Mouse (Mus musculus) c-Kit-positive CD71-negative TER-119-negative erythroid progenitor cells, embryonic 14.5 days (primary cell): Measurements from ENCODE around the gene Thtpa.
A peak's percentile ranks its signal among the peaks of the same experiment; 100 is the strongest.

Source experiments
- DNase-seq: peaks from one replicate; pipeline ENCODE4 v3.0.0-alpha.2; 2013; ENCODE audit warnings: low read depth

The Thtpa gene

GRCm38 (mm10) chr14:55094704-55095231, at the start of gene Thtpa:
Gene Thtpa (plus strand): TSS chr14:55094784.
- peak; percentile 56 for DNase-seq

GRCm38 (mm10) chr14:55047971-55048531, 46.5 kb upstream of the Thtpa start:
- no peak for DNase-seq

- DNase-seq = no peak
Measured at GRCm38 (mm10) chr14:55052496-55052895, 42.1 kb upstream of the Thtpa start.

- DNase-seq = no peak
Measured at GRCm38 (mm10) chr14:55053050-55053449, 41.5 kb upstream of the Thtpa start.

DNA sequence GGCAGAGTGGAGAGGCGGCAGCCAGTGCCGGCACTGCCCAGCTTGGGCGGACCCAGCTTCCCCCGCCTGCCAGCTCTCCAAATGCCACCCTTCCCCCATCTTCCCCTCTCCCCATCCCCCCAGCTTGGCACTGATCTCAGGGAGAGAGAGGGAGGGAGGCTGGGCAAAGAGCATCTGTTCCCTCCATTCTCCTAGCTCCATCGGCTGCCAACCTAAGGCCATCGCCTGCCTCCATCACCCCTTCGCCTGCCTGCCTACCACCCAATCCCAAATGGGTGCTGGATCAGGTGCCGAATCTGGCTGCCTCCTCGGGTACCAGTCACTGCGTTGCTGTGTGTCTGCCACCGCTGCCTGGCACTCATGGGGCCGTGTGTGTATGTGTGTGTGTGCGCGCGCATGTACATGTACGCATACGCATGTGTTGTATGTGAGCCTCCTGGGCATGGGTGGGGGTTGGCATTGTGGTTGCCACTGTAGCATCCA, 40.8 kb upstream of the Thtpa start:
- no peak for DNase-seq

DNA sequence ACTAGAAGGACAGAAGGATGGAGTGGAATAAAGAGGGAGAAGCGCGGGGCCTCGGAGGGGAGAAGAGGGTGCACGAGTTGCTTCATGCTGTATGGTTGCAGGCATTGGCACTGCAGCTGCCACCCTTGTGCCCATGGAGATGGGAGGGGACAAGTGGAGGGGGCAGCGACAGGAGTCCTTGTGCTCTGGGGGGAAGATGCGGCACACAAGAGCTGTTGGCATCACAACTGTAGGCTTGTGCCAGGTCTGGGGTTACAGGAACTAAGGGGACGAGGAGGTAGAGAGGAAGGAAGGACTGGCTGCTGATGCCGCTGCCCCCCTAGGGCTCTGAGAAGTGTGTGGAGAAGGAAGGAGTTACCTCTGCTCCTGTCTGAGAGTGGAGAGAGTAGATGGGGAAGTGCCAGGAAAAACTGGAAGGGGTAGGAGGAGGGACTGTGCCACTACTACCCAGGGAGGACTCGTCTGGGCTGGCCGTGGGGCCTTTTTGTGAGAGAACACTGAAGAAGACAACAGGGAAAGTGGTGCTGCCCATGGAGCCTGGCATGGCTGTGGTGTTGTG, 40.3 kb upstream of the Thtpa start:
- DNase-seq = no peak

DNA sequence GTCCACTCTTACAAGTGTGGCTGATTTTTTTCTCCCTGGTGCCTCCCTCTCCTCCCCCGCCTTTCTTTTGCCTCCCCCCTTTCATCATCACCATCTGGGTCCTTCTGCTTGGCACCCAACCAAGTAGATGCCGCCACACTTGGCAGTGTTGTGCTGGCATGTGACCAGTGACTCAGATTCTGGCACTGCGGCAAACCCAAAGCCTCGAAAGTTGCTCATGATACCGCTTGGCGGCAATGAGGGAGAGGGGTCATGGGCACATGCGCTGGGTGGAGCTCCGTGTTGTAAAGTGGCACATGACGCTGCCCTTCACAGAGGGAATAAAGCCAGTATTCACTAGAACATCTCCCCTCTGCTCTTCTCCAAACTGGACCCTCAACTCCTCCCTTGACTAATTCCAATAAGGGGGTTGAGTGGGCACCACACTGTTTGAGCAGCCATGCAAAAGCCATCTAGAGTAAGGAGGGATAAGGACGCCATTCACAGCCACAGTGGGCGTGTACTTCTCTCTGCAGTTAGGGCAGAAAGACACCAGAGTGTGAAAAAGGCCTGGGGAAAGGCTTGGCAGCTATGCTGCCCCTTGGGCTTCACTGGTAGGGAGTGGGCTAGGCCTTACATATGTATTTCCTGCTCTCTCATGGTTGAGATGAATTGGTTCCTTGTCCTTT, 39.3 kb upstream of the Thtpa start:
- DNase-seq = no peak

DNA sequence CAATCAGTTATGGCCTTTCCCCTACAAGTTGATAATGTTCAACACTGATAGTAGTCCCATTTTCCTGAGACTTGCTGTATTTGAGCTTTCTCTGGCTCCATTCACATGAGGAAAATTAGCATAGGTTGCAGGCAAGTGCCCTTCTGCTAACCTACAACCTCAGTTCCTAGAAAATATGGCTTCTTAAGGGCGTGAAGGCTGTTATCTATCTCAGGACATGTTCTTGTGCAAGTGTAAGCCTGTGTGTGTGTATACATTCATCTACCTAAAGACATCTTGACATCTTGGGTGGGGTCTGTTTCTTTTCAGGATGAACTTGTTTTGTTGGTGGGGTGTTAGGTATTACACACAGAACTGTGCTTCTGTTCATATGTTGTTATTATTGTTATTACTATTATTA, 35.6 kb upstream of the Thtpa start:
- no peak for DNase-seq

GRCm38 (mm10) chr14:55059931-55060330, 34.7 kb upstream of the Thtpa start:
- no peak for DNase-seq

- no peak for DNase-seq
Measured at GRCm38 (mm10) chr14:55061845-55062244, 32.7 kb upstream of the Thtpa start.

DNA sequence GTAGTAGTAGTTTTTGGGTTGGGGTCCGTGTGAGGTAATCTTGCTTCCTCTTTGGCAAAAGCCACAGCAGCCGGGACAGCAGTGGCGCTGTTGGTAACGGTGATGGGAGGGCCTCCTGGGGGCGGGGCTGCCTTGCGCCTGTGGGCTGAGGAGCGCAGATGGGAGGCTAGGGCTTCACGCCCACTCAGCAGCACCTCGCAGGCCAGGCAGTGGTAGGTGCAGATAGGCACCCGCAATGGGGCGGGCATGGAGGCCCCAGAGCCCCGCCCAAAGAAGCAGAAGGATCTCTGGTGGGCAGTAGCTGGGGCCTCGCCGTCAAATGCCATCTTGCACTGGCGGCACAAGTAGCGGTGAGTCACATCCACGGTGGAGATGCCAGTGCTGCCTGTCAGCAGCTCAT, 32.0 kb upstream of the Thtpa start:
- DNase-seq = peak; percentile 80

DNA sequence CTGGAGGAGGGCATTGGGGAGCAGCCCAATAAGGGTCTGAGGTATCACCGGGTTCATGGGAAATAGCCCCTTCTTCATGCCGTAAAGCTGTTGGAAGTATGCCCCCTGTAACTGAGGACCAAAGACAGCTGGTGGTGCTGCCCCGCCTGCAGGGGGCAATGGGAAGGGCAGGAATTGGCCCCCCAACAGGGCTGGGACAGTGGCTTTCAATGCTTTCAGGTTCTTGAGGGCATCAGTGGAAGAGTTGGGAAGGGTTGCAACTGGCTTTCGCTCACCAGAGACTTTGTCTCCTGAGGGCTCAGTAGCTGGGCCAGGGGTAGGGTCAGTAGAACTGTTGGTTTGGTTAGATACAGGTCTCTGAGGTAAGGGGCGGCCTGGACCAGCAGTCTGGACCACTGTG, 31.5 kb upstream of the Thtpa start:
- DNase-seq = no peak

GRCm38 (mm10) chr14:55063581-55064381, 30.8 kb upstream of the Thtpa start:
- DNase-seq = no peak

- no peak for DNase-seq
Measured at GRCm38 (mm10) chr14:55064481-55065370, 29.9 kb upstream of the Thtpa start.

DNA sequence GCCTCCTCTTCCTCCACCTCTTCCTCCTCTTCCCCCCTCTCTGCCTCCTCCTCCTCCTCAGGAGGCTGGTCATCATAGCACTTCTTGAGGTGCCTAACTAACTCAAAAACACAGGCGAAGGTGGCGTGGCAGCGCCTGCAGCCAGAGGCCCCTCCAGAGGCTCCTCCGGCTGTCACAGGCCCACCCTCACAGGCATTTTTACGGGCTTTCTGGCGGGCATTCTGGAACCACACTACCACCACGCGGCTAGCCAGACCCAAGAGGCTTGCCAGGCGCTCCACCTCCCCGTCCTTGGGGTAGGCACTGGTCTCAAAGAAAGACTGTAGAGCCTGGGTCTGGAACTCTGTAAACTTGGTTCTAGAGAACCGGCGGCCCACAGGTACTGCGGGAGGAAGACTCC, 29.2 kb upstream of the Thtpa start:
- DNase-seq = no peak

DNA sequence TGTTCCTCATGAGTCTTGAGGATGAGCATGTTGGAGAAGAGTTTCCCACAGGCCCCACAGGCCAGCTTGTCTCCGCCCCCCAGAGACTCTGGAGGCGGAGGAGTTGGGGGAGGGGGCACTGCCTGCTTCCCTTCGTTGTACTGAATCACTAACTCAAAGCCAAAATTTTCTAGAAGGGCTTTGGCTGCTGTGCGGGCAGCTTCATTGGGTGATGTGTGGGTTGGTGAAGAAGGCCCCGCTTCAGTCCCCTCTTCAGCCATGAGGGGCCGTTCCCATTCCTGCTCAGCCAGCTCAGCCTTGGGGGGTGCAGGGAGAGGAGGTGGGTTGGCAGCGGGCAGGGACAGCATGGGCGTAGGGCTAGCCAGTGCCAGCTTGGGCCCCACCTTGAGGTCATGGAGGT, 28.5 kb upstream of the Thtpa start:
- DNase-seq = no peak

- DNase-seq = no peak
Measured at GRCm38 (mm10) chr14:55071756-55072155, 22.8 kb upstream of the Thtpa start.

GRCm38 (mm10) chr14:55074416-55074815, 20.2 kb upstream of the Thtpa start:
- no peak for DNase-seq

GRCm38 (mm10) chr14:55076224-55076623, 18.4 kb upstream of the Thtpa start:
- DNase-seq = no peak

- no peak for DNase-seq
Measured at GRCm38 (mm10) chr14:55076956-55077355, 17.6 kb upstream of the Thtpa start.
